Mouse (Mus musculus) thymus, postnatal 10 days (tissue): ENCODE measurements around the gene Polr3h.
"Not testable (repeated sequence)": the region's sequence is repeated elsewhere in the genome, so short reads cannot be mapped to it uniquely, and the experiment has no call there.

Experiments
- DNase-seq, 2 experiments: peaks; one replicate each; pipeline ENCODE4 v3.0.0; 2021; ENCODE audit warnings: low spot score in 2 of 2

Gene Polr3h

DNA sequence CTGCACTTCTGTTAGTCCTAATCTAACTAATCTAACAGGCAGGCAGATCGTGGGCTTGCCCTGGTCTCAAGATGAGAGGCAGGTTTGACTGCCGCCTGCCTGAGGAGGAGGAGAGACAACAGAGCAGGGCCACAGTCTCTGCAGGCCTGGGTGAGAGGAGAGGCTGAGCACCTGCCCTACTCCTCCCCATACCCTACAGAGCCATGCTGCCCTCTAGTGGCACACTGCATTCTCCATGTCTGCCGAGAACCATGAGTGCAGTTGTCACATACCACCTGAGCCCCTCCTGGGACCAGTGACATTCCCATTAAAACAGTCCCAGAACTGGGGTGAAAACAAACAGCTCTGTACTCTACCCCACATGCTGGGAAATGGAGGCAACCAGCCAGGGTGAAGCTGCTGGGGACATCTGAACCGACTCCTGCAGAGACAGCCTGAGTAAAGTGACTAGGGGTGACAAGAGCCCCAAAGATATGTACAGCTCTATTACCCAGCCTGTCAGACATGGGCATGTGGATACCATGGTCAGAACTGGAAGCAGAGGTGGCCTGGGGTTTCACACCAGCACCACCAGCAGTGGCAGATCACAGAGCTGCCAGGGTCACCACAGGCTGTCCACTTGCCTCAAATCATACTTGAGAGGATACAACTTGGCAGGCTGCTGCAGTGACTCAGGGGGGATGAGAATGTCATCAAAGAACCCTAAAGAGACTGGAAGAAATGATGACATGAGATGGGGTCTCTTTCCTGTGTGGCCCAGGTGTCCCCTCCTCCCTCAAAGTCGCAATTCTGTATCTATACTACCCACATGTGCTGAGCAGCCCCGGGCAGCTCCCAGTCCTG lies 8.2 kb downstream of the Polr3h start:
- DNase-seq = peak; percentile 52 to 83

DNA sequence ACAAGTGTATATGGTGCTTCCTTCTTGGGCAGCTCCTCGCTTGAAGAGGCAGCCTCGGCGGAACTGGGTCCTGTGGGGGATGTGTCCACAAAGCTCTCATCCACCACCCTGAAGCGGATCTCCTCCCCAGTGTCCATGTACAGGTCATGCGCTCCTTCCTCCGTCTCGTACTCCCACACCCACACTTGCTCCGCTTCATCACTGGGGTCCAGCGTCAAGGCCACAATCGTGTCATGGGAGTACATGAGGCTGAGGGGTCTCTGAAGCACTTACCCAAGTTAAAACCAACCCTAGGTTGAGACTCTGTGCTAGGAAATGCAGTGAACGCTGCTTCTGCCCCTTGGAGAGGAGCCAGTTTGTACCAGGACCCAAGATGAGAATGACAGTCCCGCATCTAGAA lies 8.8 kb downstream of the Polr3h start:
- DNase-seq = no peak

DNA sequence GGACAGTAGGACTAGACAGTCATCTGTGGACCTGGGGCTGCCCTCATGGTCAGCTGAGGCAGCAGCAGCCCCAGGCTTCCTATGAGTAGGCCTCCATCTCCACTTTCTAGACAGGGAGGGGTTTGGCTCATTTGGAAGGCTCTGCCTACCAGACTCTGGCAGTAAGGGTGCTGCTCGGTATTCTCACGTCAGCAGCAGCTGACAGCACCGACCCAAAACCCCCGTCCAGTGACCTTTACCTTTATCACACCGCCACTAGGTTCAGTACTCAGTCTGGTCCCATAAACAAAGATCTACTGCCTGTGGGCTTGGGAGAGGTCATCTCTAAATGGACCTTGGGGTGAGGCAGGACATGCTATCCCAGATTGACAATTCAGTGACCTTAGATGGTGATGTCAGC lies 10.4 kb downstream of the Polr3h start:
- DNase-seq = no peak

DNA sequence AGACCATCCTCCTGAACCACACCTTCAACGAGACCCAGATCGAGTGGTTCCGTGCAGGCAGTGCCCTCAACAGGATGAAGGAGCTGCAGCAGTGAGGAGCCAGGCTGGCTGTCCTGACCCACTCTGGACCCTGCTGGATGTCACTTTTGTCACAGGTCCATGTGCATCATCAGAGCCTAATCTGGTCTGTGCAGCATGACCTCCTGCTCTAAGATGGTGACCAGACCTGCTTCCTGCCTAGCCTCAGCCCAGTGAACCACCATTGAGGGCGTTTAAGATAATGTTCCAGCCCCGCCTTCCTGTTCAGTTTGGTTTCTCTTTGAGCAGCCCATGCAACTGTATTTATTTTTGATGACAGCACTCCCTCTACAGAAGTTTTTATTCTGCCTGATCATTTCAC lies 11.4 kb downstream of the Polr3h start:
- DNase-seq = no peak

DNA sequence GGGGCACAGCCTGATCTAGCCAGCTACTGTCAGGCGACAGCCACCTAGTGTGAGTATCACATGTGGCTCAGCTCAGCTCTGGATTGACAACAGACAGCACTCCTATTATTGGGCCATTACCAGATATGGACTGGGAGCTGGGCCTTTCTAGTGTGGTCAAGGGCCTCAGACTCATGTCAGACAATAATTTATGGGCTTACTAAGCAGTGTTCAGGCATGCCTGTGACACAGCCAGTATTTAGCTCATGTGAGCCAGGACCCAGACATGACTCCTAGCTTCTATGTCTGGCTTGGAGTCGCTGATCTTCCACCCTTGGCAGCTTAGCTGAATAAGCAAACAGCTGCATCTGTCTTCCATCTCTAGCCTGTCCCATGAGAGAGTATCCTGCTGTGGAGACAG lies 13.5 kb downstream of the Polr3h start:
- DNase-seq = no peak

DNA sequence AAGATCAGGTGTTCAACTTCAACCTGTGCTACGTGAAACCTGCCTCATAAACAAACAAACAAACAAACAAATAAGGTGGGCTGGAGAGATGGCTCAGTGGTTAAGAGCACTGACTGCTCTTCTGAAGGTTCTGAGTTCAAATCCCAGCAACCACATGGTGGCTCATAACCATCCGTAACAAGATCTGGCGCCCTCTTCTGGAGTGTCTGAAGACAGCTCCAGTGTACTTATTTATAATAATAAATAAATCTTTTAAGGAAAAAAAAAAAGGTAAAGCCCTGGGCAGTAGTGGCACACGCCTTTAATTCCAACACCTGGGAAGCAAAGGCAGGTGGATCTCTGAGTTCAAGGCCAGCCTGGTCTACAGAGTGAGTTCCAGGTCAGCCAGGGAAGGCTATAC lies 17.3 kb downstream of the Polr3h start:
- not testable (repeated sequence) for DNase-seq

DNA sequence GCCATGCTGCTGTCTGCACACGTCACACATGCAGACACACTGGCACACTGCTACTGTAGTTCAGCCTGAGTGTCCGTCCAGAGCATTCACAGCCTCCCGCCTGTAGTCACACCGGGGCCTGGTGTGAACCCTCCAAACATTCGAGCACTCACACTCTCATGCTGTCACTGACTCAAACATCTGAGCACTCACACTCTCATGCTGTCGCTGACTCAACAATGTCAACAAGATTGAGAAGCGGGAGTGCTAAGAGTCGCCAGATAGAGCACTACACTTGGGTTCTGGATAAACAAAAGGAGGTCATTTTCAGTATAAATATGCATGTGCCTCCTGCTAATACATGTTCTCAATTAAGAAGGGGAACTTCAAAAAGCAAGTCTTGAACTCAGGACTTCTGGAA lies 18.1 kb downstream of the Polr3h start:
- DNase-seq = no peak

DNA sequence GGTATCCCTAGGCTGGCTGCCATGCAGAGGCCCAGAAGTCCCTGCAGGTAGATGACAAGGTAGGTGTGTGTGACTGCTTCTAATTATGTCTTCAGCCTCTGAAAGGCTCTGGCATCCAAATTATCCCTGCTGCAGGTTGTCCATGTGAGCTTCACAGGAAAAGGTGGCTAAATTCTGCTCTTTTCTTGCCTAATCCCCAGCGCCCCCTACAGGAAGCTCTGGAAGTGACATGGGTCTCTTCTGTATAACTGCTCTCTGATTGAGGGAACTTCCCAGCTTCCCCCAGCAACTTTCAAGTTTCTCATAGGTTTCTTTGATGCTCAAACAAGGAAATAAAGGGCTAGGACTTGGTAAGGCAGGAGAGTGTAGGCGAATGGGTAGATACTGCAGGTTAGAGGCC lies 21.1 kb downstream of the Polr3h start:
- peak; percentile 24 to 81 for DNase-seq

DNA sequence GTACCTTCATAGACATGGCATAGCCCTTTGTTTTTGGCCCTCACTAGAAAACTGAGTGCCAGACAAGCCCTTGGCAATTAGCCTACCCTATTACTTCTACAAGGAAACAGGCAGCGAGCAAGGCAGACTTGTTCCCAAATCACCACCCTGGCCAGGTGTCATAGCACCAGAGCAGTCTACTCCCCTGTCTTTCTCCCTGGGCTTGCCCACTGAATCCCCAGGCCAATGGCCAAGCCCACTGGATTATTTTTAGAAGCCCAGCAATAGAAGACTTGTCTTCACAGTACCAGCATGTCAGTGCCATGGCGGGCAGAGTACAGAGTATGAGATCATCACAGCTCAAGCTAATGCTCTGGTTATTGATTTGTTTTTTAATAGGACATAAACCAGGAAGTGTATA lies 27.3 kb downstream of the Polr3h start:
- no peak for DNase-seq

DNA sequence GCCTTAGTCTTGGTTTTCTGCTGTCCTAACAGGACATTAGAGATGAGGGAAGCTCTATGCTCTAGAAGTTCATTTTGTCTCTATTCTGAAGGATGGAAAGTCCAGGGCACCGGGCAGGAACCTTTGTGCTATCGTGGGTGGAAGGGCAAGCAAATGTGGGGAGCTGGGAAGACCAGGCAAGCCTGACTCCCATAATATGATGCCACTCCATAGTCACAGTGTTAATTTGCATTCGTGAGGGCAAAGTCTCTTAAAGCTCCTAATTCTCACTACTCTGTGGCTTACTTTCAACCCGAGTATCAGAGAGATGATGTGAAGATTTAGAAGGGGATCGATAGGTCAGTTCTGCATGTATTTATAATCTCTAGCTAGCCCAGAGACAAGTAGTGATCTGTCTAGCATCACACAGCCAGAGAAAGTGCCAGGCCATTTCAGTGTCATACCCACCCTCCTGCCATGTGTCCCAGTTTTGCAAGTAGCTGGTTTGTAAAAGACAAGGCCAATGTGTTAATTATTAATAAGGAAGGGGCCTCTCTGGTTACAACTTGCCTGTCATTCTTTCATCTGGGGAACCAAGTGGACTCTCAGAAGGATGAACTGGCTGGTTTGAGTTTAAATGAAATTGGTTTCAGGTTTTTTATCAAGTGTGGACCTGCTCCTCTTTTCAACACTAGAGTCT lies 28.3 kb downstream of the Polr3h start:
- DNase-seq = no peak

DNA sequence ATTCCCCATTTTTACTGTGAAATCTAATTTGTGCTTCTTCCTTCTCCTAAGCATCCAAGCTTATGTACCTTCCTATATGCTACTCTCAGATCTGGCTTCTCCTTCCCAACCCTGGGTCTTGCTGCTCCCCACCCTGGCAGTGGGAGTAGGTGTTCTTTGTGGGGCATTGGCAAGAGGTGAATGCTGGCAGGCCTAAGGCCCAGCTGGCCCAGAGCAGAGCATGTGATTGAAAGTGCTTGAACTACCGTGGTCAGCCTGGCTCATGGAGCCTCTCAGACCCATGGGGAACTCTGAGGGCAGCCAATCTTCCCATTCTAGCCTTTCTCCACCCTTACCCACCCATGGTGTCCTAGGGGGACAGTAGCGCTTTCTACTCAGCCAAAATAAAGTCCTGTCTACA lies 29.6 kb downstream of the Polr3h start:
- DNase-seq = no peak

DNA sequence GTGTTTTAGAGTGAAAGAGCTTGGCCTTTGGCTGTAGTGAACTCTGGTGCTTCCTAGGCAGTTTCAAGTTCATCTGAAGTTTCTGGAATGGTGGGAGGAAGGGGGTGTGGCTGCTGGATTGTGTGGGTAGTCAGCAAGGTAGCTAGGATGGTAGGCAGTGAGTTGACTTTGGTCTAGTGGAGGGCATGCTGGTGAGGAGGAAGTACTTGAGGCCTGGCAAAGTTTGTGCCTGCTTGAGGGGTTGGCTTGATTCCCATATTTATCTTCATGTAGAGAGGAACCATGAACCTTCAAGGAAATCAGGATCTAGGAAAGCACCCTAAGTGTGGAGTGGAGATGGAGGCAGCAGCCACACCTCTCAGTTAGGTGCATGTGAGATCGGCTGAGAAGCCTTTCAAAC lies 32.0 kb downstream of the Polr3h start:
- DNase-seq = no peak

DNA sequence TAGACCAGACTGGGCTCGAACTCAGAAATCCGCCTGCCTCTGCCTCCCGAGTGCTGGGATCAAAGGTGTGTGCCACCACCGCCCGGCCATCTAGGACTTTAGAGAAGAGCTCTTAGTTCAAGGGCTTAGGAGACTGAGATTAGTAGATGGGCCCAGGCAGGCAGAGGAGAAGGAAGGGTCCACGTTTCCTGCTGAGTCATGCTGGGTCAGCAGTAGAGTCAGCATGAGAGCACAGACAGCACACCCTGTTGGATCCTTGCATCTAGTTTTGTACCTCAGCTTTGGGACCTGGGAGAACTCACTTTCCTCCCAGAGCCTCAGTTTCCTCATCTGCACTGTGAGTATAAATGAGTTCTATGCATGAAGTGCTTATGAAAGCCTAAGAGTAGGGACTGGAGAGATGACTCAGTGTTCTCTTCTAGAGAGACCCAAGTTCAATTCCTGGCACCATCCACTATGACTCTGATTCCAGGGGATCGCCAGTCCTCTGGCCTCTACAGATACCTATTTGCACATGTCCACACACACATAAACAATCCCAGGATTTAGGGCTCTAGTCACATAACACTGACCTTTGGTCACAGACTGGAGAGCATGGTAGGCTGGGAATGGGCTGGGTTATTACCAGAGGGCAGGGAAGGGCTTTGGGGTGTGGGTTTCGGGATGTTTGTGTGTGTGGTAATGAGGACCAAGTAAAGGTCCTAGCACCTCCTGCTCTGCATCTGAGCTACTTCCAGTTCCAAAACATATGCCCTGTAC lies 34.0 kb downstream of the Polr3h start:
- DNase-seq = no peak

DNA sequence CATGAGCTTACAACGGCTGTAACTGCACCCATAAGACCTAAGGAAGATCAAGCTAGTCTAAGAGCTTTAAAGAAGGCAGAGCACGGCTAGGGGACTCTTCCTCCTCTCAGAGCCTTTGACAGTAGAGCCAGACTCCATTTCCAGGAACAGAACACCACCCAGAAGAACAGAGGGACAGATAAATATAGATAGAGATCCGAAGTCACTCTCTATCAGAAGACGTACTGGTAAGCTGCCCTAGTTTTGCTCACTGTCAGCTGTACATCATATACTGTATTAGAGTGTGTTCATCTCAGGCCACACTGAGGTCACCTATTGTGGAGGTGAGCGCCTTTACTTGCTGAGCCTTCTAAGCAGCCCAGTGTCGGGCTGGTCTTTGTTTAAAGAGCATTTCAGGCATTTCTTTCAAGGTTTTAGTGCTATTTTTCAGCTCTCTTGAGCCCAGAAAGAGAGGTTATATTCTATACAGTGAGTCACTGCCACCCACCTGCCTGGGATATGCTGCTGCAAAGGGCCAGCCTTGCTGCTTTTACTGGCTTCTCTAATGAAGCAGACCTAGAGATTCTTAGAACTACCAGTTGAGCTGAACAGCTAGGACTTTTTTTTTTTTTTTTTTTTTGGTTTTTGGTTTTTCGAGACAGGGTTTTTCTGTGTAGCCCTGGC lies 34.8 kb downstream of the Polr3h start:
- DNase-seq = no peak

DNA sequence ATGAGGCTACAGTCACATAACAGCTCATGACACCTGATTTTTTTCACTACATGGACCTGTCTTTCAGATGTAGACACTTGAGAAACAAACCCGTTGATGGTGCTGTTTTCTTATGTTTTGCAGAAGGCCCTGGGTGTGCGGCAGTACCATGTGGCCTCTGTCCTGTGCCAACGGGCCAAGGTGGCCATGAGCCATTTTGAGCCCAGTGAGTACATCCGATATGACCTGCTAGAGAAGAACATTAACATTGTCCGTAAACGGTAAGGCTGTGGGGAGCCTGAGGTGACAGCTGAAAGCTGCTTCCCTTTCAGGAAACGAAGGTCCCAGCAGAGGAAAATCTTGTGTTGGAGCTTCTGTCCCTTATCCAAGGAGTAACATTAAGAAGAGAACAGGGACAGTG lies 36.9 kb downstream of the Polr3h start:
- no peak for DNase-seq

DNA sequence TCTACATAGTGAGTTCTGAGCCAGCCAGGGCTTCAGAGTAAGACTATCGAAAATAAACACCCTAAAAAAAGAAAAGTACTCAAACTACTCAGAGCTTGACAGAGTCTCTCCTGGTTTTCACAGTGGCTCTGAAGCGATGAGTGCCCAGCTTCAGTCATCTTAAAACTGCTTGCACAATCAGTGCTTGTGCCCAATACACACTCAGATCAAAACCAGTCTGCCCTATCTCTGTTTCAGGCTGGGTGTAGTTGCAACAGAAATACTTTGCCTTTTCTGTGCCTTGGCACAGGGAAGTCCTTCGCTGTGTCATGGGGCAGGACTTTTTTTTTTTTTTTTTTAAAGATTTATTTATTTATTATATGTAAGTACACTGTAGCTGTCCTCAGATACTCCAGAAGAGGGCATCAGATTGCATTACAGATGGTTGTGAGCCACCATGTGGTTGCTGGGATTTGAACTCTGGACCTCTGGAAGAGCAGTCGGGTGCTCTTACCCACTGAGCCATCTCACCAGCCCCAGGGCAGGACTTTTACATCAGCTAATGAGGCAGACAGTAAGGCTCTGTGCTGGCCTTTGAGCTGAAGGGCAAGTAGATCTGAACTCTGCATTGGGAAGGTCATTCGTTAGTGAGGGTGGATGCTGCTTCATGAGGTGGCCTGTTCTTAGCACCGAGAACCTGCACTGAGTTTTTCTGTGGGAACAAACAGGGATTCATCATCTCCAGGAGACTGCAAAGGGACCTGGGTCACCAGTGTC lies 39.1 kb downstream of the Polr3h start:
- DNase-seq = no peak

DNA sequence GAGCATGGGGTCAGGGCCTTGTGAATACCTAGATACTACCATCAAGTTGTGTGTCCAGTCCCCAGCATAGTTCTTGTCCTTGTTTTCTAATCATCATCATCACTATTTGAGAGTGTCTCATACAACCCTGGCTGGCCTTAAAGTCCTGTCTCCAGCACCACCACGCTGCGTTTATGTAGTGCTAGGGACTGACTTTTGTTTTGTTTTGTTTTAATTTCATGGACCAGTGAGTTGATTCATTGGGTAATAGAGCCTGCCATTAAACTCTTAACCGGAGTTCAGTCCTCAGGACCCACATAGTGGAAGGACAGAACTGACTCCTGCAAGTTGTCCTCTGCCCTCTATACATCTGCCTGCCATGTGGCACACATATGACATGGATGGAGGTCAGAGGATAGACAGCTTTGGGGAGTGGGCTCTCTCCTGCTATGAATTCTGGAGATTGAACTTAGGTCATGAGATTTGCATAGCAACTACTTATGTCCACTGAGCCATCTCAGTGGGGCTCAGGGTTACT lies 40.6 kb downstream of the Polr3h start:
- no peak for DNase-seq

DNA sequence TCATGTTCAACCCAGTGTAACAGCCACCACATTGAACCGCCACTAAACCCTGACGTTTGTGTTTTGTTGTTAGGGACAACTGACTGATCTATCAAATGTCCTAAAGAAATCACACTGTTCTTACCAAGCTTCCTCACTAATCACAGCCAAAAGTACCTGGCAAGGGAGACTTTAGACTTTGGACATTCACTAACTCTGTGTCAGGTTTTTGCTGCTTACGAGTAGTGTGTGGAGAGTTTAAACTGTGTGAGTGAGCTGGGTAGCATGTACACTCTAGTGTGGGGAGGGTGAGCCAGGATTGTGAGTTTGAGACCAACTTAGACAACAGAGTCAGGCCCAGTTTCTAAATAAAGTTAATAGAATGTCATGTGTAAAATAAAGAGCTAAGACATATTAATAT lies 43.7 kb downstream of the Polr3h start:
- no peak for DNase-seq

DNA sequence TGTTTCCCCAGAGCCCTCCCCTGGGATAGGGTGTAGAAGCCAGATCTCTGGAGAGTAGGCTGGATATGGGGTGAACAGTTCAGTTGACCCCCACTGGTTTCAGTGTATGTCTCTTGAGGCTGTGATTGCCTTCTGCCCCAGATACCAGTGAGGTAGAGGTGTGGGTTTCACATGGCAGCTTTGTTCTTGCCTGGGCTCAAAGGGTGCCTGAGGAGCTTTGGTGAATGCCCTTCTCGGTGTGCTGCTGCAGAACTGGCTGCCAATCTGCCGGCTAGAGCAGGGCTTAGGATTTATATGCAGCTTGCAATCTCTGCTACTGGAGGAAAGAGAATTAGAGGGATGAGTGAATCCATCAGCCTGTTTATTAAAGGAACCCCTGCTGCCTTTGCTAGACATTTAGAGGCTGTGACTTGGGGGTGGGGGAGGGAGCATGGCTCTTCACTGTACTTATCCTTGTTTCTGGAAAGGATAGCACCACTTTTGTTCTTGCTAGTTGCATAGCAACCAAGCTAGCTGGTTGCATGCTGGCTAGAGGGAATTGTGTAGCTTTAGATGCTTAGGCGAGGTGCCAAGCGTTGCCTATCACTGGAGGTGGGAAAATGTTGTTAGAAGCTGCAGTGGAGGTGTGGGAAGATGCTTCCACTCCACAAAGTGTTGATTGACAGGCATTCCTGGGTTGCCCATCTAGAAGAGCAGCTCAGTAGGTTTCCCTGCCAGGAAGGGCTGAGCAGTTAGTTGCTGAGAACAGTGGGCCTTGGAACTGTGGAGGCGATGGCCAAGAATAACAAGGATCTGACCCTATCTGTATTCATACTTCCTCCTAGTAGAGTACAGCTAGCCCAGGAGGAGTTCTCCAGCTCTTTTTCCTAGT lies 46.3 kb downstream of the Polr3h start:
- no peak for DNase-seq
